Mouse (Mus musculus) adrenal gland, postnatal 25 days (tissue): ENCODE data around the gene Ddx3x. TPM values are rescaled to one million over a fixed set of nuclear protein-coding genes. Genes with fewer than 3 reads are reported as not detected.
A peak's percentile ranks its signal among the peaks of the same experiment; 100 is the strongest.
"Not testable (repeated sequence)": the region's sequence is repeated elsewhere in the genome, so short reads cannot be mapped to it uniquely, and the experiment has no call there.

ENCODE experiments used
- DNase-seq: peaks from one replicate; pipeline ENCODE4 v3.0.0; 2021; ENCODE audit warnings: mixed read lengths
- long read RNA-seq: library from polyadenylated mRNA; stranded (forward); transcript quantifications from one replicate; pipeline ENCODE4 v2.0.0, GENCODE M21; 2021
- total RNA-seq: library from RNA; stranded (reverse); gene quantifications from 2 replicates; pipeline ENCODE4 v1.2.3, GENCODE M21; 2021

Gene Ddx3x
- total RNA-seq = 381 and 382 TPM in 2 replicates
- long read RNA-seq, full-length matches to known transcripts = 20 of 50 reads
- long read RNA-seq, partial matches to known transcripts = 26 of 50 reads
- long read RNA-seq, other reads (novel, unspliced or antisense) = 4 of 50 reads

- DNase-seq = peak; percentile 86
Measured at GRCm38 (mm10) chrX:13280409-13281328, at the start of gene Ddx3x. Gene Ddx3x, plus strand, starts transcription at chrX:13280970.

GRCm38 (mm10) chrX:13231243-13231642, 49.5 kb upstream of the Ddx3x start:
- DNase-seq = no peak

GRCm38 (mm10) chrX:13232834-13233233, 47.9 kb upstream of the Ddx3x start:
- DNase-seq = not testable (repeated sequence)

GRCm38 (mm10) chrX:13233631-13234030, 47.1 kb upstream of the Ddx3x start:
- no peak for DNase-seq

- no peak for DNase-seq
Measured at GRCm38 (mm10) chrX:13234709-13235108, 46.1 kb upstream of the Ddx3x start.

- no peak for DNase-seq
Measured at GRCm38 (mm10) chrX:13236100-13236568, 44.6 kb upstream of the Ddx3x start.

GRCm38 (mm10) chrX:13239455-13239854, 41.3 kb upstream of the Ddx3x start:
- no peak for DNase-seq

GRCm38 (mm10) chrX:13240646-13241425, 39.9 kb upstream of the Ddx3x start:
- no peak for DNase-seq

GRCm38 (mm10) chrX:13241426-13242319, 39.1 kb upstream of the Ddx3x start:
- DNase-seq = peak; percentile 22

GRCm38 (mm10) chrX:13242320-13243096, 38.3 kb upstream of the Ddx3x start:
- peak; percentile 76 for DNase-seq

GRCm38 (mm10) chrX:13243133-13244123, 37.3 kb upstream of the Ddx3x start:
- peak; percentile 7 for DNase-seq

GRCm38 (mm10) chrX:13244588-13244987, 36.2 kb upstream of the Ddx3x start:
- DNase-seq = no peak

- no peak for DNase-seq
Measured at GRCm38 (mm10) chrX:13245027-13245426, 35.7 kb upstream of the Ddx3x start.

- DNase-seq = no peak
Measured at GRCm38 (mm10) chrX:13251683-13252082, 29.1 kb upstream of the Ddx3x start.

- no peak for DNase-seq
Measured at GRCm38 (mm10) chrX:13254273-13254672, 26.5 kb upstream of the Ddx3x start.

- no peak for DNase-seq
Measured at GRCm38 (mm10) chrX:13263356-13263755, 17.4 kb upstream of the Ddx3x start.

- DNase-seq = no peak
Measured at GRCm38 (mm10) chrX:13275519-13276137, 5.1 kb upstream of the Ddx3x start.

GRCm38 (mm10) chrX:13278996-13279395, 1.8 kb upstream of the Ddx3x start:
- DNase-seq = no peak

- peak; percentile 35 for DNase-seq
Measured at GRCm38 (mm10) chrX:13280037-13280408, 747 bp upstream of the Ddx3x start.
